Mouse (Mus musculus) limb, embryonic 14.5 days (tissue): ENCODE measurements at regions not wholly inside any gene's neighbourhood (a gene's known extent, or its start where the extent isn't known, plus 50 kb on each side); places are given as distances from the start of the nearest gene placed in this dataset.

Experiments used
- ATAC-seq: fragments of 200-750 bp; cut with Nextera tagmentation; 2 replicates; pipeline ENCODE4 v1.8.0; 2017; ENCODE audit warnings: low read depth, moderate number of reproducible peaks, moderate TSS enrichment; ENCODE audit not compliant: low FRiP score
- DNase-seq: peaks from one replicate; pipeline ENCODE4 v3.0.0-alpha.2; 2015; ENCODE audit warnings: low spot score
- H3K27ac ChIP-seq: fragments of 300-500 bp; sonication (generic); replicated peaks from 2 replicates; pipeline ENCODE4 v1.5.1; 2014; ENCODE audit warnings: low read depth, mild to moderate bottlenecking, low read length, moderate library complexity, mixed read lengths
- H3K27me3 ChIP-seq: fragments of 300-500 bp; sonication (generic); 2 replicates; pipeline ENCODE4 v1.6.1; 2014; ENCODE audit warnings: low read length, mixed read lengths; ENCODE audit not compliant: control insufficient read depth, insufficient read depth
- H3K36me3 ChIP-seq: fragments of 300-500 bp; sonication (generic); 2 replicates; pipeline ENCODE4 v1.6.1; 2014; ENCODE audit warnings: mild to moderate bottlenecking, low read length, moderate library complexity, mixed read lengths; ENCODE audit not compliant: control insufficient read depth, insufficient read depth
- H3K4me1 ChIP-seq: fragments of 300-500 bp; sonication (generic); 2 replicates; pipeline ENCODE4 v1.6.1; 2014; ENCODE audit warnings: antibody characterized with exemption, low read length, mixed read lengths; ENCODE audit not compliant: control insufficient read depth, insufficient read depth
- H3K4me2 ChIP-seq: fragments of 300-500 bp; sonication (generic); replicated peaks from 2 replicates; pipeline ENCODE4 v1.6.1; 2014; ENCODE audit warnings: low read depth, mild to moderate bottlenecking, low read length, moderate library complexity; ENCODE audit not compliant: severe bottlenecking
- H3K4me3 ChIP-seq: fragments of 300-500 bp; sonication (generic); replicated peaks from 2 replicates; pipeline ENCODE4 v1.5.1; 2014; ENCODE audit warnings: low read length
- H3K9ac ChIP-seq: fragments of 300-500 bp; sonication (generic); 2 replicates; pipeline ENCODE4 v1.6.1; 2014; ENCODE audit warnings: mild to moderate bottlenecking, low read depth, low read length, moderate library complexity; ENCODE audit not compliant: severe bottlenecking
- H3K9me3 ChIP-seq: fragments of 300-500 bp; sonication (generic); 2 replicates; pipeline ENCODE4 v1.6.1; 2016; ENCODE audit warnings: low read length; ENCODE audit not compliant: control insufficient read depth
- POLR2A ChIP-seq: fragments of 200-500 bp; IDR thresholded peaks from 2 replicates; pipeline ENCODE4 v1.8.0; 2012; ENCODE audit warnings: inconsistent platforms, mild to moderate bottlenecking, moderate library complexity, borderline replicate concordance; ENCODE audit not compliant: insufficient read depth, insufficient read length; ENCODE audit errors: extremely low read depth
- WGBS: fragments of 180-500 bp; shearing (Covaris S2); extraction: QIAGEN DNeasy Blood & Tissue Kit; methylation state at CpG from one replicate; pipeline ENCODE4 v1.1.7; 2014; 5-methylcytosine and 5-hydroxymethylcytosine counted together

DNA sequence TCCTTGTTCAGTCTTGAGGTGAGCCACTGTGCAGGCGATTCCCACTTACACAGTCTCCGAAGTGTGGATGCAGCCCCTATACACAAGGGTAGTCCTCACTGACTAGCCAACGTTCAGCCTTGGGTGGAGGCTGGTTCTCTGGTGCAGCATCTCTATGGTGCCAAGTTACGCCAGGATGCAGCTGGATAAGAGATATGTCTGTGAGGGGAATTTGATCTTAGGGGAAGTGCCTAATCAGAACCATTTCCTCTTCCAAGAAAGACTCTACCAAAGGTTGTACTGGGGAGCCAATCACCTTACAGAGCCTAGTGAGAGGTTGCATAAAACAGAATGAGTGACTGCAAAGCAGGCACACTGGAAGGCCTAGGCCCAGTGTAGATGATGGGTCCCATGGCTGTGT, 71.0 kb upstream of the Kcnk2 start:
- H3K27me3 ChIP-seq = no peaks in the 10 kb centered on the region
- no peak for TF ChIP-seq POLR2A
- DNase-seq (no peak), ATAC-seq (no peak)
- H3K9me3 ChIP-seq = no peaks in the 10 kb centered on the region
- no peak overlapping the region for H3K27ac ChIP-seq
- H3K4me3 ChIP-seq = no peak overlapping the region
- no peak overlapping the region for H3K4me2 ChIP-seq
- WGBS = 87% methylated on average over 4 of the region's 4 CpGs
- no peak overlapping the region for H3K9ac ChIP-seq
- no peaks in the 10 kb centered on the region for H3K4me1 ChIP-seq
- H3K36me3 ChIP-seq = no peaks in the 10 kb centered on the region

DNA sequence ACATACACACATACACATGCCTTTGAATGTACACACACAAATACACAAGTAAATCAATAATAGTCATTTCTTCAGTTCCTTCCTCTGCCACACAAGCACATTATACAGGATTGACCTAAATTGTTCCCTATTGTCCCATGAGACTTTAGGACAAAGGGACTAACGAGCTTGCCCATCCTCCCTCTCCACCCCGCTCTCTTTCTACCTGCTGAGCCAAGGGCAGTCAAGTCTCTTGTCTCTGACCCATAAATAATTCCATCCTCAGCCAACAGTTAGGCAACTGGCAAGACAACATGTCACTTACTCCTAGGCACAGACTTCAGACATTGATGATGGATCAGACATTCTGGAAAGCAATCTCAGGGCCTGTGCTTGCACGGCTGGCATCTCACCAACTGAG, 56.3 kb upstream of the Kcnk2 start:
- H3K9ac ChIP-seq = no peak overlapping the region
- no peaks in the 10 kb centered on the region for H3K27me3 ChIP-seq
- TF ChIP-seq POLR2A = no peak
- H3K4me3 ChIP-seq = no peak overlapping the region
- H3K9me3 ChIP-seq = no peaks in the 10 kb centered on the region
- DNase-seq (no peak), ATAC-seq (no peak)
- 71% methylated on average over 3 of the region's 3 CpGs for WGBS
- H3K4me1 ChIP-seq = no peaks in the 10 kb centered on the region
- H3K4me2 ChIP-seq = no peak overlapping the region
- no peaks in the 10 kb centered on the region for H3K36me3 ChIP-seq
- H3K27ac ChIP-seq = no peak overlapping the region
